12 mouse cellular contexts compared by ENCODE assay signal in genomic region chr2:63127762-63128516, GRCm38 (mm10). TPM values are rescaled to one million over a fixed set of nuclear protein-coding genes. Genes with fewer than 3 reads are reported as not detected.
"Had no signal": no experiment of that assay in that cellular context is flagged by ENCODE, and none has a peak within 500 bp of the region (broad histone marks: within the 10 kb centered on the region; RNA-seq: fewer than 3 reads in every experiment).

No protein-coding gene starts in this region.

- H3K9me3 ChIP-seq: limb, embryonic 12.5 days; liver, embryonic 13.5 days; midbrain, embryonic 10.5 days; neural tube, embryonic 15.5 days had no signal

- ATAC-seq: liver, postnatal 0 days had no signal

- H3K36me3 ChIP-seq: limb, embryonic 12.5 days; liver, embryonic 13.5 days; midbrain, embryonic 10.5 days; neural tube, embryonic 15.5 days had no signal

- H3K4me1 ChIP-seq: limb, embryonic 12.5 days; liver, embryonic 13.5 days; midbrain, embryonic 10.5 days; neural tube, embryonic 15.5 days had no signal

- DNase-seq: liver; liver, embryonic 13.5 days; liver, postnatal 0 days; midbrain, embryonic 14.5 days; right cerebral cortex, adult 18-20 months; right cerebral cortex, postnatal 25 days; thymus, postnatal 4 days had no signal

- H3K27ac ChIP-seq: limb, embryonic 12.5 days; liver, embryonic 13.5 days; midbrain, embryonic 10.5 days; neural tube, embryonic 15.5 days had no signal

- H3K4me3 ChIP-seq: limb, embryonic 12.5 days; liver, embryonic 13.5 days; midbrain, embryonic 10.5 days; myocyte; neural tube, embryonic 15.5 days had no signal

- H3K27me3 ChIP-seq: limb, embryonic 12.5 days; liver, embryonic 13.5 days; neural tube, embryonic 15.5 days had no signal

- H3K9ac ChIP-seq: limb, embryonic 12.5 days; liver, embryonic 13.5 days; liver, postnatal 0 days; neural tube, embryonic 15.5 days had no signal

- H3K4me2 ChIP-seq: limb, embryonic 12.5 days; liver, embryonic 13.5 days; neural tube, embryonic 15.5 days had no signal

RNA-seq across cellular contexts. Expression of gene Kcnh7, which starts 56.1 kb away (rescaled TPM):
- polyA plus RNA-seq: small intestine, adult 2 months had no signal
